Comparison of ENCODE assay signal across 8 mouse cellular contexts in genomic region chr11:53308251-53308864, GRCm38 (mm10). TPM values are rescaled to one million over a fixed set of nuclear protein-coding genes. Genes with fewer than 3 reads are reported as not detected.
DNase-seq lines count a peak whose midpoint lies in the region; ATAC-seq lines count a peak whose summit lies in the region.

No protein-coding gene starts in this region.

- 0 out of 2 replicates have a peak overlapping the region, but pooled peaks have one; percentile 39 for H3K9ac ChIP-seq in embryonic facial prominence, embryonic 14.5 days (ENCODE audit: low read depth, low read length)
- H3K9ac ChIP-seq in hindbrain, embryonic 16.5 days (ENCODE audit: low read depth, low read length), result no peak overlapping the region
- no peak overlapping the region for H3K9ac ChIP-seq in forebrain, embryonic 11.5 days (ENCODE audit: low read length)

- ATAC-seq in embryonic facial prominence, embryonic 14.5 days (ENCODE audit: low read depth), result peak; percentile 87
- ATAC-seq in hindbrain, embryonic 16.5 days, result no peak
- ATAC-seq in forebrain, embryonic 11.5 days (replicated peaks; ENCODE audit: low FRiP score), result no peak

- DNase-seq in MN1 (ENCODE audit: low spot score), result peak; percentile 45
- peak; percentile 75 for DNase-seq in embryonic facial prominence, embryonic 14.5 days (ENCODE audit: low spot score)
- peak; percentile 54 to 70 for DNase-seq in heart, postnatal 36 days
- peak; percentile 43 to 49 for DNase-seq in lung, adult 18-20 months
- DNase-seq in urinary bladder, postnatal 36 days (ENCODE audit: low spot score in 2 of 2), result peak; percentile 30 to 48
- DNase-seq in forebrain, embryonic 11.5 days (ENCODE audit: low spot score), result no peak
- DNase-seq in embryo, embryonic 11 days, result no peak

- no peaks in the 10 kb centered on the region for H3K9me3 ChIP-seq in embryonic facial prominence, embryonic 14.5 days (ENCODE audit: control insufficient read depth, low read length)
- H3K9me3 ChIP-seq in hindbrain, embryonic 16.5 days (ENCODE audit: control insufficient read depth, low read length), result no peaks in the 10 kb centered on the region
- no peaks in the 10 kb centered on the region for H3K9me3 ChIP-seq in forebrain, embryonic 11.5 days (ENCODE audit: control insufficient read depth, low read length)

- no peaks in the 10 kb centered on the region for H3K36me3 ChIP-seq in embryonic facial prominence, embryonic 14.5 days (ENCODE audit: control insufficient read depth, insufficient read depth, low read length)
- H3K36me3 ChIP-seq in hindbrain, embryonic 16.5 days (ENCODE audit: control insufficient read depth, insufficient read depth, low read length), result no peaks in the 10 kb centered on the region
- H3K36me3 ChIP-seq in forebrain, embryonic 11.5 days (ENCODE audit: control insufficient read depth, insufficient read depth, low read length), result no peaks in the 10 kb centered on the region

- peak overlapping the region; percentile 75 for H3K27ac ChIP-seq in embryonic facial prominence, embryonic 14.5 days (replicated peaks; ENCODE audit: low read depth, low read length)
- H3K27ac ChIP-seq in hindbrain, embryonic 16.5 days (ENCODE audit: low read depth, low read length), result no peak overlapping the region
- no peak overlapping the region for H3K27ac ChIP-seq in forebrain, embryonic 11.5 days (ENCODE audit: low read depth, low read length)

- no peak overlapping the region for H3K4me2 ChIP-seq in embryonic facial prominence, embryonic 14.5 days (ENCODE audit: low read depth, low read length)
- no peak overlapping the region for H3K4me2 ChIP-seq in hindbrain, embryonic 16.5 days (ENCODE audit: low read length)
- no peak overlapping the region for H3K4me2 ChIP-seq in forebrain, embryonic 11.5 days (ENCODE audit: low read depth, low read length, severe bottlenecking)

- H3K4me1 ChIP-seq in embryonic facial prominence, embryonic 14.5 days (ENCODE audit: control insufficient read depth, insufficient read depth, low read length), result peaks cover 18% of the 10 kb centered on the region
- no peaks in the 10 kb centered on the region for H3K4me1 ChIP-seq in hindbrain, embryonic 16.5 days (ENCODE audit: control insufficient read depth, insufficient read depth, low read depth, low read length)
- no peaks in the 10 kb centered on the region; the same call in 1 of the 2 replicates for H3K4me1 ChIP-seq in forebrain, embryonic 11.5 days (replicated peaks; ENCODE audit: control insufficient read depth, insufficient read depth, low read length)

- intact Hi-C loops in heart, postnatal 36 days (cut with DNase I), result no loop called here

- no peaks in the 10 kb centered on the region for H3K27me3 ChIP-seq in embryonic facial prominence, embryonic 14.5 days (replicated peaks; ENCODE audit: control insufficient read depth, insufficient read depth, low read length)
- no peaks in the 10 kb centered on the region for H3K27me3 ChIP-seq in hindbrain, embryonic 16.5 days (replicated peaks; ENCODE audit: control insufficient read depth, insufficient read depth, low read length)
- no peaks in the 10 kb centered on the region for H3K27me3 ChIP-seq in forebrain, embryonic 11.5 days (ENCODE audit: control insufficient read depth, insufficient read depth, low read length)

- no peak overlapping the region for H3K4me3 ChIP-seq in embryonic facial prominence, embryonic 14.5 days (ENCODE audit: low read depth, low read length)
- H3K4me3 ChIP-seq in hindbrain, embryonic 16.5 days (ENCODE audit: low read length), result no peak overlapping the region
- H3K4me3 ChIP-seq in forebrain, embryonic 11.5 days (ENCODE audit: low read depth, low read length), result no peak overlapping the region

RNA-seq across cellular contexts. Expression of gene Hspa4, which starts 8.1 kb away (rescaled TPM):
- polyA plus RNA-seq in embryonic facial prominence, embryonic 14.5 days (2014; fragmentation: Nextera tagmentation; extraction: Ambion mirVana), result 85.8 and 86.5 TPM in 2 replicates
- 100 to 1,000 TPM; 125 to 126 TPM for total RNA-seq in heart, postnatal 36 days (2021)
- polyA plus RNA-seq in hindbrain, embryonic 16.5 days (2015; fragmentation: Nextera tagmentation; extraction: Ambion mirVana), result 41.0 and 41.5 TPM in 2 replicates
- polyA plus RNA-seq in forebrain, embryonic 11.5 days (2014; fragmentation: Nextera tagmentation; extraction: Ambion mirVana), result 111 and 129 TPM in 2 replicates

RNA-seq across cellular contexts. Expression of gene Zcchc10, which starts 16.1 kb away (rescaled TPM):
- polyA plus RNA-seq in embryonic facial prominence, embryonic 14.5 days (2014; fragmentation: Nextera tagmentation; extraction: Ambion mirVana), result 18.6 and 18.7 TPM in 2 replicates
- total RNA-seq in heart, postnatal 36 days (2021), result 1 to 10 TPM; 5.3 to 6.8 TPM
- 11.9 and 14.3 TPM in 2 replicates for polyA plus RNA-seq in hindbrain, embryonic 16.5 days (2015; fragmentation: Nextera tagmentation; extraction: Ambion mirVana)
- polyA plus RNA-seq in forebrain, embryonic 11.5 days (2014; fragmentation: Nextera tagmentation; extraction: Ambion mirVana), result 24.1 and 25.5 TPM in 2 replicates

RNA-seq across cellular contexts. Expression of gene Aff4, which starts 42.3 kb away (rescaled TPM):
- polyA plus RNA-seq in embryonic facial prominence, embryonic 14.5 days (2014; fragmentation: Nextera tagmentation; extraction: Ambion mirVana), result 50.8 and 59.7 TPM in 2 replicates
- total RNA-seq in heart, postnatal 36 days (2021), result 10 to 100 TPM; 81.8 to 88.8 TPM
- polyA plus RNA-seq in hindbrain, embryonic 16.5 days (2015; fragmentation: Nextera tagmentation; extraction: Ambion mirVana), result 37.1 and 40.4 TPM in 2 replicates
- 46.0 and 49.3 TPM in 2 replicates for polyA plus RNA-seq in forebrain, embryonic 11.5 days (2014; fragmentation: Nextera tagmentation; extraction: Ambion mirVana)

Comparison
In these comparisons a context has a peak if more than half of its experiments do, and no peak if none do; other contexts are left out.
1. DNase-seq: peak in MN1 (single experiment), embryonic facial prominence, embryonic 14.5 days (single experiment), heart, postnatal 36 days (2 of 2), lung, adult 18-20 months (2 of 2) and urinary bladder, postnatal 36 days (2 of 2); none in forebrain, embryonic 11.5 days (single experiment) and embryo, embryonic 11 days (single experiment).